Mouse (Mus musculus) heart, adult 2 months (tissue): ENCODE measurements around the gene Ift43.
A peak's percentile ranks its signal among the peaks of the same experiment; 100 is the strongest.

Experiments
- CTCF ChIP-seq: fragments of 200-600 bp; IDR thresholded peaks from 2 replicates; pipeline ENCODE4 v1.8.1; 2022; ENCODE audit warnings: antibody characterized with exemption, mild to moderate bottlenecking, moderate library complexity
- EP300 ChIP-seq: fragments of 200-500 bp; IDR thresholded peaks from 2 replicates; pipeline ENCODE4 v1.6.1; 2011; ENCODE audit warnings: low read depth, low read length, control low read depth; ENCODE audit not compliant: insufficient read depth

DNA sequence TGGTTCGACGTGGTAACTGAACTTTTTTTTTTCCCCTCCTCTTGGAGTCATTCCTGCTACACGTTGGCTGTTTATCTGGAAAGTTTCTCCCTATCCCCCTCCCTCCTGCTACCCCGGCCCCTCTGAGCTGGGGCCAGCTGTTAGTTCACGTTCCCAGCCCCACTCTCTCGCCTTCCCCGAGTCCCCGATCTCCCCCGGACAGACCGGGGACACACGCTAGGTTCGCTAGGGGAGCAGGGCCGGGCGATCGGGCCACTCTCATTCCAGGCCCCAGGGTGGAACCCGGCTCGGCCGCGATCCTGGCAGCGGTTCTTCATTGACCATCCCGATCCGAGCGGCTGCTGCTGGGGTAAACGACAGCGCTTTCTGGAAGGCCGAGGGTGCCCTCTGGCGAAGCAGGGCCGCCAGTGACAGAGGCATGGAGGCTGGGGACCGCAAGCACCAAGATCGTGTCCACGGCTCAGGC is 3.1 kb upstream of the Ift43 start:
- TF ChIP-seq EP300 = peak; percentile 92
- TF ChIP-seq CTCF = peak; percentile 99; the same call in 1 of the 2 replicates
